Mouse (Mus musculus) small intestine, adult 2 months (tissue): ENCODE measurements around the gene Gm8369. TPM values are rescaled to one million over a fixed set of nuclear protein-coding genes. Genes with fewer than 3 reads are reported as not detected.

Experiments
- H3K27ac ChIP-seq: fragments of 200-500 bp; 2 replicates; pipeline ENCODE4 v1.5.1; 2012; ENCODE audit warnings: low read depth, low read length, control low read depth, inconsistent platforms; ENCODE audit not compliant: insufficient read depth
- H3K27me3 ChIP-seq: fragments of 200-500 bp; 2 replicates; pipeline ENCODE4 v1.6.1; 2012; ENCODE audit warnings: mild to moderate bottlenecking, moderate library complexity, low read length, inconsistent platforms; ENCODE audit not compliant: control insufficient read depth, insufficient read depth
- H3K36me3 ChIP-seq: fragments of 200-500 bp; 2 replicates; pipeline ENCODE4 v1.6.1; 2012; ENCODE audit warnings: mild to moderate bottlenecking, low read length, control low read depth, inconsistent platforms; ENCODE audit not compliant: control insufficient read depth, insufficient read depth
- H3K4me1 ChIP-seq: fragments of 200-500 bp; 2 replicates; pipeline ENCODE4 v1.6.1; 2012; ENCODE audit warnings: low read length, inconsistent platforms, mixed read lengths; ENCODE audit not compliant: control insufficient read depth, insufficient read depth, insufficient read length
- H3K4me3 ChIP-seq: fragments of 200-500 bp; 2 replicates; pipeline ENCODE4 v1.5.1; 2012; ENCODE audit warnings: low read depth, mild to moderate bottlenecking, control low read depth, inconsistent platforms, low read length, moderate library complexity
- CTCF ChIP-seq: fragments of 200-500 bp; IDR thresholded peaks from 2 replicates; pipeline ENCODE4 v1.5.1; 2012; ENCODE audit warnings: low read depth, mild to moderate bottlenecking, control low read depth, inconsistent platforms, low read length, moderate library complexity, mixed read lengths; ENCODE audit not compliant: insufficient replicate concordance, insufficient read length; ENCODE audit errors: extremely low read depth
- POLR2A ChIP-seq: fragments of 200-500 bp; IDR thresholded peaks from 2 replicates; pipeline ENCODE4 v1.6.1; 2012; ENCODE audit warnings: low read depth, mild to moderate bottlenecking, control low read depth, inconsistent platforms, low read length, moderate library complexity
- WGBS: fragments of 180-500 bp; shearing (Covaris S2); methylation state at CpG from one replicate; pipeline ENCODE4 v1.1.7; 2018; 5-methylcytosine and 5-hydroxymethylcytosine counted together
- polyA plus RNA-seq: library from polyadenylated mRNA; depleted of rRNA; stranded (reverse); fragments of >200 nt; gene quantifications from 2 replicates; pipeline ENCODE4 v1.2.3, GENCODE M21; 2012

Gm8369 gene
- polyA plus RNA-seq, 1 experiment, result 0.82 TPM

DNA sequence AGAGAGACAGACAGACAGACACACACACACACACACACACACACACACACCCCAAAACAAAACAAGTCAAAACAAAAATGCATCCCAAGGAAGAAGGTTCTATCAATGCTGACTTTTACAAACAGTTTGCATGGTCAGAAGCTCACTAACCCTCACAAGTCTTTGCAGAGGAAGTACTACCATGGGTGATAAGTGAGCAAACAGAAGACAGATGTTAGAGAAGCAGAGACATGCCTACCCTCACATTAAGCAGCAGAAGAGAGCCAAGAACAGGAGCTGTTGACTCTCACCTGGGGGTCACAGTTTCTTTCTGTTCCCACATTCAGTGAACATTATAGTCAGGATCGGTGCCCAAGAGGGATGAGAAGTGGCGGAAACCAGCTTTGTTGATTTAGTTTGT lies 6.0 kb upstream of the Gm8369 start:
- Histone ChIP-seq H3K27ac (no peak overlapping the region), H3K4me1 (no peaks in the 10 kb centered on the region), H3K27me3 (no peaks in the 10 kb centered on the region), H3K36me3 (no peaks in the 10 kb centered on the region; the same call in 1 of the 2 replicates), H3K4me3 (no peak overlapping the region)
- 71% methylated on average over 2 of the region's 2 CpGs for WGBS
- no peak for TF ChIP-seq CTCF
- no peak for TF ChIP-seq POLR2A

DNA sequence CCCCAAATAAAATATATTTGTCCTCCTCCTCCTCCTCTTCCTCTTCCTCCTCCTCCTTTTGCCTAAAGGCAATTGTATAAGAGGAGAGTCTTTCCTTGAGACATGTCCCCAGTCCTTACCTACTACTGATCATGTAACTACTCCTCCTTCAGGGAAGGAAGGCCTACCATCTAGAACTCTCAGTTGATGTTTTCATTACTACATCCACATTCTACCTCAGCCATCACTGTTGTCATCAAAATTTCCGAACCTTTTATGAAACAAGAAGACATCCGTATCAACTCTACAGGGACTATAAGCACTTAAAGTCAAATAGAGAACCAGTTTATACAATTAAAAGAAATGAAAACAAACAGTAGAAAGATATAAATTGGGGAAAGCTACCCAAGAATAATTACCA lies 3.1 kb upstream of the Gm8369 start:
- WGBS, result 84% methylated on average over 2 of the region's 2 CpGs
- H3K4me3 ChIP-seq, result no peak overlapping the region

DNA sequence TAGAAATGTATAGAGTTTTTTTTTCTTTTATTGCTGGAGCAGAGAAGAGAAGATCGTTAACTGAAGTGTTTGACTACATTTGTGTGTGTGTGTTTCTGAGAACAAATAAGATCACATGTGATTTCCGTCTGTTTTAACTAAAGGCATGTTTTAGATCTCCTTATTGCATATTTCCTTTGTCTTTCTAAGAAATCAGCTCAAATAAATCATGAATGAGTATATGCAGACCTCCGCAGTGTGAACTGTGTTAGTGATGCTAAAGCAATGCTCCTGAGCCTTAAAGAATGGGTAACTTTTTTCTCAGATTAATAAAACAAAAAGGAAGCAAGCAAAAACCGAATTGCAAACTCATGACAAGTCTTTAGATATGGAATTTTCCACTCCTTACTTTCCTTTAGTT lies 1.8 kb upstream of the Gm8369 start:
- Histone ChIP-seq H3K36me3 (no peaks in the 10 kb centered on the region), H3K4me3 (no peak overlapping the region), H3K27me3 (no peaks in the 10 kb centered on the region), H3K27ac (no peak overlapping the region; the same call in 1 of the 2 replicates), H3K4me1 (no peaks in the 10 kb centered on the region)
- 63% methylated on average over 4 of the region's 4 CpGs for WGBS
- TF ChIP-seq CTCF, result no peak
- TF ChIP-seq POLR2A, result no peak

More for the DNA sequence above, 3.1 kb upstream of the Gm8369 start:
- no peak for TF ChIP-seq POLR2A
- TF ChIP-seq CTCF, result no peak
- no peak overlapping the region for H3K27ac ChIP-seq
- no peaks in the 10 kb centered on the region for H3K4me1 ChIP-seq
- H3K36me3 ChIP-seq, result no peaks in the 10 kb centered on the region
- H3K27me3 ChIP-seq, result no peaks in the 10 kb centered on the region

DNA sequence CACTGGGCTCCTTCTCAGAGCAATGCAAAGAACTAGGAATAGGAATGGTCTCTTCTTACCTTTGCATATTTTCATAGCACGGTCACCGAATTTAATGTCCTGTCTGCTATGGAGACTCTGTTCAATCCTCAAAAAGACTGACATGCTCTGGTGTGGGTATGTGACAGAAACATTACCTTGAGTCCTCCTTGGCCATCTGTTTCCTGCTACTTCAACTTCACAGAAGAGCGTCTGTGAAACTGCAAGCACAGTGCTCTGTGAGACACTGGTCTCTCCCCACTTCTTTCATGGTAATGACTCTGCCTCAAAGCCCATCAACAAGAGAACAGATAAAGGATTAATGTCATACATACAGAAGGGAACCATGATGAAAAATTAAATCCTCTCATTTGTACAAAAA lies 1.4 kb upstream of the Gm8369 start:
- Histone ChIP-seq H3K27me3 (no peaks in the 10 kb centered on the region), H3K27ac (no peak overlapping the region; the same call in 1 of the 2 replicates), H3K4me3 (no peak overlapping the region), H3K4me1 (no peaks in the 10 kb centered on the region), H3K36me3 (no peaks in the 10 kb centered on the region)
- TF ChIP-seq POLR2A (no peak), CTCF (no peak)
- 74% methylated on average over 3 of the region's 3 CpGs for whole genome bisulfite sequencing

DNA sequence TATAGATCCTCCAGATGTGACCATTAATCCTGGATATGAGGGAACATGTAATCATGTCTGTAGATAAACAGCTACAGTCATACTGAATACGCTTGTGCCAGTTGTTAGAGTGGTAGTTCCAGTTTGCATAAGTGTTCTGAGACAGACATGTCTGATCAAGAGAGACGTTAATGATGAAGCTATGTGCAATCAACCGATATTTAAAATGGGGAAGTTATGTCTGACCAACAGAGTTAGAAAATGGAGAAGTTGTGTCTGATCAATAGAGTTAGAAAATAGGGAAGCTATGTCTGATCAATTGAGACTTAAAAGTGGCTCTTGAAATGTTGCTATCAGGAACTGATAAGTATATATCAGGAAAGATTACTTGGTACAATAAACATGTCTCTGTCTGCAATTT lies 472 bp upstream of the Gm8369 start:
- H3K4me3 ChIP-seq, result no peak overlapping the region
- TF ChIP-seq POLR2A (no peak), CTCF (no peak)
- no peak overlapping the region for H3K27ac ChIP-seq
- no peaks in the 10 kb centered on the region for H3K36me3 ChIP-seq
- no peaks in the 10 kb centered on the region for H3K4me1 ChIP-seq
- H3K27me3 ChIP-seq, result no peaks in the 10 kb centered on the region
- WGBS, result 64% methylated on average over 3 of the region's 3 CpGs

DNA sequence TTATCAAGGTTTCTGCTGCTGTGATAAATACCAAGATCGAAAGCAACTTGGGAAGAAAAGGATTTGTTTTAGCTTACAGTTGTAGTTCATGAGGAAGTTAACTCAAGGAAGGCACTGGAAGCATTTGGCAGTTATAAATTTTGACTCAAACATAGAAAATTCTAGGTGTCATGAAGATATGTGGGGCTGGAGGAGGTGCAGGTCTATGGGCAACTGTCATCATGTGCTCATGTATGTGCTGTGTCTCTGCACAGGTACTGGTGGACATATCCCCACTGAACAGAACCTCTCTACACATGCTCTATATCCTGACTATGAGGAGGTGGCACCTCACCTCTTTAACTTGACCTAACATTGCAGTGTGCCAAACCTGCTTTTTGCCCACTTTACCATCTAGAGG lies 861 bp downstream of the Gm8369 start:
- TF ChIP-seq CTCF (no peak), POLR2A (no peak)
- no peak overlapping the region for H3K4me3 ChIP-seq

DNA sequence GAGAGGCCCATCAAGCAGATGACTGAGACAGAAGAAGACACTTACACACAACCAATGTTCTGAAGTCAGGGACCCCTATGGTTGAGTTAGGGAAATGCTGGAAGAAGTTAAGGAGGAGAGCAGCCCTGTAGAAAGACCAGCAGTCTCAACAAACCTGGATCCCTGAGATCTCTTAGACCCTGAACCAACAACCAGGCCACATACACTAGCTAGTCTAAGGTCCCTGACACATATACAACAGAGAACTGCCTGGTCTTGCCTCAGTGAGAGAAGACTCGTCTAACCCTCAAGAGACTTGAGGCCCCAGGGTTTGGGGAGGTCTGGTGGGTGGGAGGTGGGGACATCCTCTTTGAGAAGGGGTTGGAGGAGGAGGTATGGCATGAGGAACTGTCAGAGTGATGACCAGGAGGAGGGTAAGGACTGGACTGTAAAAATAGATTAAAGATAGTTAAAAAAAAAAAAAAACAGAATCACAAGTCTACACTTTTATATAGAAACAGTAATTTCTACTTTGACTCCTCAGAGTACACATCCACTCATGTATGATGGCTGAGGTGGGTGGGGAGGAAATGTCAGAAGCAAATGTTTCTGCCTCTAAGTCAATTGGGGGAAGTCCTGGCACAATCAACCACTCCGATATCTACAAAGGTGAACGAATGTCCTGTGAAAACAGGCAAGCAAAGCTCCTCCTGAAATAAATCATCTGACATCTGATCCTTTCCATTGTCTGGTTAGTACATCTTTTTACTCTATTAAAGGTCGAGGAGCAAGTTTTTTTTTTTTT lies 5.9 kb downstream of the Gm8369 start:
- Histone ChIP-seq H3K36me3 (no peaks in the 10 kb centered on the region), H3K27ac (peak overlapping the region; percentile 16; the same call in 1 of the 2 replicates), H3K27me3 (no peaks in the 10 kb centered on the region), H3K4me3 (no peak overlapping the region), H3K4me1 (no peaks in the 10 kb centered on the region)
- TF ChIP-seq POLR2A (no peak), CTCF (no peak)
- WGBS, result 62% methylated on average over 4 of the region's 4 CpGs

More for the DNA sequence above, 861 bp downstream of the Gm8369 start:
- H3K27me3 ChIP-seq, result no peaks in the 10 kb centered on the region
- H3K27ac ChIP-seq, result no peak overlapping the region; the same call in 1 of the 2 replicates
- H3K36me3 ChIP-seq, result no peaks in the 10 kb centered on the region
- H3K4me1 ChIP-seq, result no peaks in the 10 kb centered on the region
- 90% methylated on average over 1 of the region's 1 CpGs for WGBS
